Mouse (Mus musculus): ENCODE data around the gene Klhl5. TPM values are rescaled to one million over a fixed set of nuclear protein-coding genes. Genes with fewer than 3 reads are reported as not detected.
"Not testable (repeated sequence)": the region's sequence is repeated elsewhere in the genome, so short reads cannot be mapped to it uniquely, and the experiment has no call there.

Gene Klhl5
- polyA plus RNA-seq, 1 experiment from 2014 or later: 25.3 TPM

DNA sequence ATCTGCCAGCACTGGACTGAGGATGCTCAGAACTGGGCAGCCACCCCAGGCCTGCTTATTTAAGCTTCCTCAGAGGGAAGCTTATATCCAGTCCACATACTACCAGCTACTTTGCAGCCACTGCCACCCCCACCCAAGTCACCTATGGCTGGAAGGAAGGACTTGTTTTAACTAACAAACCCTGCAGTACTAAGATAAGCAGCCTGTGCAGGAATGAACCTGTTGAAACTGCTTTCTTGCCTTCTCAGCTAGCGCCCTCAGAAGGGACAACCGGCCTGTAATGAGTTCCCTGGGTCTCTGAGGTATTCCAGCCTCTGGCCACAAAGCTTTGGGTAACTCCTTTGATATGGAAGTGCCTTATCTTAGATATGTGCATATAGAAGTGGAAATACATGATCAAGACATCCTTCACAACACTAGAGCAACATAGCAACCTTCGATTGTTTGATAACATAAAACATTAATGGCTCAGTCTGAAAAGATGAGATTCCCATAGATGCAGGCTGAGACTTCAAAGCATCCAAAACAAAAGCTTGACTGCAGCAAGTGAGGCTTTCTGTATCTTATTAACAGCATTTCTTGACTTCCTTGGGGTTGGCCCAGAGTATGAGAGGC lies 5.2 kb upstream of the Klhl5 start:
- H3K4me1 ChIP-seq (replicated peaks; ENCODE audit: control insufficient read depth, insufficient read depth, low read length): no peaks in the 10 kb centered on the region

GRCm38 (mm10) chr5:65102641-65103042 lies 4.7 kb upstream of the Klhl5 start:
- Histone ChIP-seq H3K4me2 (replicated peaks; ENCODE audit: low read depth, low read length) (no peak overlapping the region), H3K9me3 (ENCODE audit: control insufficient read depth, low read length) (no peaks in the 10 kb centered on the region), H3K36me3 (ENCODE audit: control insufficient read depth, insufficient read depth, low read length) (no peaks in the 10 kb centered on the region), H3K9ac (ENCODE audit: low read depth, low read length) (no peak overlapping the region), H3K27ac (ENCODE audit: low read depth, low read length) (no peak overlapping the region), H3K4me1 (replicated peaks; ENCODE audit: control insufficient read depth, insufficient read depth, low read length) (no peaks in the 10 kb centered on the region), H3K4me3 (ENCODE audit: low read depth, low read length) (no peak overlapping the region), H3K27me3 (ENCODE audit: control insufficient read depth, insufficient read depth, low read length) (no peaks in the 10 kb centered on the region)
- 66% methylated on average over 10 of the region's 10 CpGs for WGBS
- no peak for DNase-seq (ENCODE audit: low spot score)
- ATAC-seq (ENCODE audit: low FRiP score): no peak

More for the DNA sequence above, 5.2 kb upstream of the Klhl5 start:
- H3K9ac ChIP-seq (ENCODE audit: low read depth, low read length): no peak overlapping the region
- H3K27me3 ChIP-seq (ENCODE audit: control insufficient read depth, insufficient read depth, low read length): no peaks in the 10 kb centered on the region
- H3K27ac ChIP-seq (ENCODE audit: low read depth, low read length): no peak overlapping the region
- DNase-seq (ENCODE audit: low spot score): no peak
- no peak for ATAC-seq (ENCODE audit: low FRiP score)
- H3K4me3 ChIP-seq (ENCODE audit: low read depth, low read length): no peak overlapping the region
- H3K9me3 ChIP-seq (ENCODE audit: control insufficient read depth, low read length): no peaks in the 10 kb centered on the region
- H3K36me3 ChIP-seq (ENCODE audit: control insufficient read depth, insufficient read depth, low read length): no peaks in the 10 kb centered on the region
- H3K4me2 ChIP-seq (replicated peaks; ENCODE audit: low read depth, low read length): no peak overlapping the region
- 81% methylated on average over 3 of the region's 3 CpGs for WGBS

- H3K4me3 ChIP-seq (ENCODE audit: low read depth, low read length): peak overlapping the region; percentile 62
- peak overlapping the region; percentile 48; the same call in 1 of the 2 replicates for H3K27ac ChIP-seq (ENCODE audit: low read depth, low read length)
- H3K36me3 ChIP-seq (ENCODE audit: control insufficient read depth, insufficient read depth, low read length): no peaks in the 10 kb centered on the region
- H3K9me3 ChIP-seq (ENCODE audit: control insufficient read depth, low read length): no peaks in the 10 kb centered on the region
- H3K27me3 ChIP-seq (ENCODE audit: control insufficient read depth, insufficient read depth, low read length): no peaks in the 10 kb centered on the region
- 4% methylated on average over 29 of the region's 42 CpGs for WGBS
- peak overlapping the region; percentile 86 for H3K9ac ChIP-seq (ENCODE audit: low read depth, low read length)
- no peaks in the 10 kb centered on the region for H3K4me1 ChIP-seq (replicated peaks; ENCODE audit: control insufficient read depth, insufficient read depth, low read length)
- peak overlapping the region; percentile 63 for H3K4me2 ChIP-seq (replicated peaks; ENCODE audit: low read depth, low read length)
- ATAC-seq (ENCODE audit: low FRiP score) (peak; percentile 73; the same call in 1 of the 2 replicates), DNase-seq (ENCODE audit: low spot score) (peak; percentile 51)
These were observed 564 bp downstream of the Klhl5 start for GRCm38 (mm10) chr5:65107773-65108432.

- not testable (repeated sequence) for H3K4me1 ChIP-seq (replicated peaks; ENCODE audit: control insufficient read depth, insufficient read depth, low read length); H3K27me3 ChIP-seq (ENCODE audit: control insufficient read depth, insufficient read depth, low read length); H3K4me2 ChIP-seq (replicated peaks; ENCODE audit: low read depth, low read length); ATAC-seq (ENCODE audit: low FRiP score); H3K36me3 ChIP-seq (ENCODE audit: control insufficient read depth, insufficient read depth, low read length); DNase-seq (ENCODE audit: low spot score); H3K9me3 ChIP-seq (ENCODE audit: control insufficient read depth, low read length); H3K27ac ChIP-seq (ENCODE audit: low read depth, low read length); H3K9ac ChIP-seq (ENCODE audit: low read depth, low read length); H3K4me3 ChIP-seq (ENCODE audit: low read depth, low read length)
- 76% methylated on average over 3 of the region's 3 CpGs for WGBS
These were observed 4.9 kb downstream of the Klhl5 start for GRCm38 (mm10) chr5:65112225-65112624.

DNA sequence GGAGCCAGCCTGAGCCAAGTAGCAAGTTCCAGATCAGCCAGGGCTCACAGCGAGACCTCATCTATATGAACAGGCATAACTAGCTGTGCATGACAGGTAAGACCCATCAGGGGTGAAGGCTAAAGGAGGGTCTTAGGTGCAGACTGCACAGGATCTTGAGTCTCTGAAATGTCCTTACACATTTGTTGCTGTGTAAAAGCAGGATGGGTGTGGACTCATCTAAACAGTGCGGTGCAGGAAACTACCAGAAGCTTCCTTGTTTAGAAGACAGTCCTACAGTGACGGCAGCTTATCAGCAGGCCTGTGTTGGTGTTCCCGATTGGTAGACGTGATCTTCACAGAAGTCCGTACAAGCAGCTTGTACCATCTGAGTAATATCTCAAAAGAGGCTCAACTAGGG lies 6.0 kb downstream of the Klhl5 start:
- H3K9ac ChIP-seq (ENCODE audit: low read depth, low read length): no peak overlapping the region
- 93% methylated on average over 6 of the region's 6 CpGs for WGBS
- H3K4me2 ChIP-seq (replicated peaks; ENCODE audit: low read depth, low read length): no peak overlapping the region
- no peaks in the 10 kb centered on the region for H3K27me3 ChIP-seq (ENCODE audit: control insufficient read depth, insufficient read depth, low read length)
- no peak for DNase-seq (ENCODE audit: low spot score)
- ATAC-seq (ENCODE audit: low FRiP score): no peak
- H3K4me1 ChIP-seq (replicated peaks; ENCODE audit: control insufficient read depth, insufficient read depth, low read length): no peaks in the 10 kb centered on the region
- no peak overlapping the region for H3K4me3 ChIP-seq (ENCODE audit: low read depth, low read length)
- no peak overlapping the region for H3K27ac ChIP-seq (ENCODE audit: low read depth, low read length)
- no peaks in the 10 kb centered on the region for H3K9me3 ChIP-seq (ENCODE audit: control insufficient read depth, low read length)
- H3K36me3 ChIP-seq (ENCODE audit: control insufficient read depth, insufficient read depth, low read length): no peaks in the 10 kb centered on the region

- Histone ChIP-seq H3K27ac (ENCODE audit: low read depth, low read length) (no peak overlapping the region), H3K9ac (ENCODE audit: low read depth, low read length) (no peak overlapping the region), H3K4me3 (ENCODE audit: low read depth, low read length) (no peak overlapping the region), H3K4me2 (replicated peaks; ENCODE audit: low read depth, low read length) (no peak overlapping the region), H3K27me3 (ENCODE audit: control insufficient read depth, insufficient read depth, low read length) (no peaks in the 10 kb centered on the region), H3K36me3 (ENCODE audit: control insufficient read depth, insufficient read depth, low read length) (no peaks in the 10 kb centered on the region), H3K9me3 (ENCODE audit: control insufficient read depth, low read length) (no peaks in the 10 kb centered on the region), H3K4me1 (replicated peaks; ENCODE audit: control insufficient read depth, insufficient read depth, low read length) (no peaks in the 10 kb centered on the region)
- ATAC-seq (ENCODE audit: low FRiP score): no peak
- 91% methylated on average over 2 of the region's 2 CpGs for WGBS
- no peak for DNase-seq (ENCODE audit: low spot score)
These were observed 9.4 kb downstream of the Klhl5 start for GRCm38 (mm10) chr5:65116789-65117188.

DNA sequence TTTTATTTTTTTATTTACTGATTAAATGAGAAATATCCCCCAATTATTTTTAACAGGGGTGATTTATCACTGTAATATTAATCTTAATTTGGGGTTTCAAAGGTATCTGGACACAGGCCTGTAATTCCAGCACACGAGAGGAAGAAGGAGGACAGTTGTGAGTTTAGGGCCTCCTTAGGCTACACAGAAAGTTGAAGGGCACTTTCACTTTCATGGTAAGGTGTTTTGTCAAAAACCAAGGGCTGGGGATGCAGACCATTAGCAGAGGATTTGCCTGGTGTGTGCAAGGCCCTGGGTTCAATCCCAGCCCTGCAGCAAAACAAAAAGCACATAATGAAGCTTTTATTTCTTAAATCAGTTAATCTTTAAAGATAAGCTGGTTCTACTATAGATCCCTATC lies 12.2 kb downstream of the Klhl5 start:
- no peak overlapping the region for H3K4me3 ChIP-seq (ENCODE audit: low read depth, low read length)
- H3K27ac ChIP-seq (ENCODE audit: low read depth, low read length): no peak overlapping the region
- H3K9me3 ChIP-seq (ENCODE audit: control insufficient read depth, low read length): no peaks in the 10 kb centered on the region
- no peak overlapping the region for H3K4me2 ChIP-seq (replicated peaks; ENCODE audit: low read depth, low read length)
- ATAC-seq (ENCODE audit: low FRiP score) (no peak), DNase-seq (ENCODE audit: low spot score) (no peak)
- WGBS: 91% methylated on average over 1 of the region's 1 CpGs
- H3K4me1 ChIP-seq (replicated peaks; ENCODE audit: control insufficient read depth, insufficient read depth, low read length): no peaks in the 10 kb centered on the region
- H3K36me3 ChIP-seq (ENCODE audit: control insufficient read depth, insufficient read depth, low read length): no peaks in the 10 kb centered on the region
- no peaks in the 10 kb centered on the region for H3K27me3 ChIP-seq (ENCODE audit: control insufficient read depth, insufficient read depth, low read length)
- no peak overlapping the region for H3K9ac ChIP-seq (ENCODE audit: low read depth, low read length)

GRCm38 (mm10) chr5:65119918-65120317 lies 12.6 kb downstream of the Klhl5 start:
- Histone ChIP-seq H3K27ac (ENCODE audit: low read depth, low read length) (no peak overlapping the region), H3K9me3 (ENCODE audit: control insufficient read depth, low read length) (no peaks in the 10 kb centered on the region), H3K36me3 (ENCODE audit: control insufficient read depth, insufficient read depth, low read length) (no peaks in the 10 kb centered on the region), H3K9ac (ENCODE audit: low read depth, low read length) (no peak overlapping the region), H3K4me3 (ENCODE audit: low read depth, low read length) (no peak overlapping the region), H3K4me1 (replicated peaks; ENCODE audit: control insufficient read depth, insufficient read depth, low read length) (no peaks in the 10 kb centered on the region), H3K27me3 (ENCODE audit: control insufficient read depth, insufficient read depth, low read length) (no peaks in the 10 kb centered on the region), H3K4me2 (replicated peaks; ENCODE audit: low read depth, low read length) (no peak overlapping the region)
- WGBS: 83% methylated on average over 3 of the region's 3 CpGs
- no peak for ATAC-seq (ENCODE audit: low FRiP score)
- no peak for DNase-seq (ENCODE audit: low spot score)

- no peak for ATAC-seq (ENCODE audit: low FRiP score)
- 91% methylated on average over 3 of the region's 3 CpGs for WGBS
- no peak for DNase-seq (ENCODE audit: low spot score)
- H3K9ac ChIP-seq (ENCODE audit: low read depth, low read length): no peak overlapping the region
- no peaks in the 10 kb centered on the region for H3K9me3 ChIP-seq (ENCODE audit: control insufficient read depth, low read length)
- H3K36me3 ChIP-seq (ENCODE audit: control insufficient read depth, insufficient read depth, low read length): no peaks in the 10 kb centered on the region
- H3K4me2 ChIP-seq (replicated peaks; ENCODE audit: low read depth, low read length): no peak overlapping the region
- H3K27me3 ChIP-seq (ENCODE audit: control insufficient read depth, insufficient read depth, low read length): no peaks in the 10 kb centered on the region
- H3K4me3 ChIP-seq (ENCODE audit: low read depth, low read length): no peak overlapping the region
- H3K4me1 ChIP-seq (replicated peaks; ENCODE audit: control insufficient read depth, insufficient read depth, low read length): no peaks in the 10 kb centered on the region
- H3K27ac ChIP-seq (ENCODE audit: low read depth, low read length): no peak overlapping the region
These were observed 15.3 kb downstream of the Klhl5 start for GRCm38 (mm10) chr5:65122616-65123015.
